Mouse (Mus musculus) forebrain, embryonic 11.5 days (tissue): ENCODE measurements around the gene Gpr63. TPM values are rescaled to one million over a fixed set of nuclear protein-coding genes. Genes with fewer than 3 reads are reported as not detected.

Experiments used
- ATAC-seq: fragments of 200-750 bp; cut with Nextera tagmentation; replicated peaks from 2 replicates; pipeline ENCODE4 v1.8.0; 2017; ENCODE audit warnings: moderate TSS enrichment; ENCODE audit not compliant: low FRiP score
- DNase-seq: peaks from one replicate; pipeline ENCODE4 v3.0.0-alpha.2; 2017; ENCODE audit warnings: low spot score
- H3K27ac ChIP-seq: fragments of 300-500 bp; sonication (generic); 2 replicates; pipeline ENCODE4 v1.5.1; 2014; ENCODE audit warnings: low read depth, low read length
- H3K27me3 ChIP-seq: fragments of 300-500 bp; sonication (generic); 2 replicates; pipeline ENCODE4 v1.6.1; 2014; ENCODE audit warnings: mild to moderate bottlenecking, low read length, mixed read lengths; ENCODE audit not compliant: control insufficient read depth, insufficient read depth
- H3K36me3 ChIP-seq: fragments of 300-500 bp; sonication (generic); 2 replicates; pipeline ENCODE4 v1.6.1; 2014; ENCODE audit warnings: mild to moderate bottlenecking, low read length, moderate library complexity, mixed read lengths; ENCODE audit not compliant: control insufficient read depth, insufficient read depth
- H3K4me1 ChIP-seq: fragments of 300-500 bp; sonication (generic); replicated peaks from 2 replicates; pipeline ENCODE4 v1.6.1; 2014; ENCODE audit warnings: low read length, mixed read lengths; ENCODE audit not compliant: control insufficient read depth, insufficient read depth
- H3K4me2 ChIP-seq: fragments of 300-500 bp; sonication (generic); 2 replicates; pipeline ENCODE4 v1.6.1; 2014; ENCODE audit warnings: low read depth, mild to moderate bottlenecking, low read length, moderate library complexity, mixed read lengths; ENCODE audit not compliant: severe bottlenecking
- H3K4me3 ChIP-seq: fragments of 300-500 bp; sonication (generic); 2 replicates; pipeline ENCODE4 v1.5.1; 2014; ENCODE audit warnings: low read depth, low read length
- H3K9ac ChIP-seq: fragments of 300-500 bp; sonication (generic); 2 replicates; pipeline ENCODE4 v1.6.1; 2014; ENCODE audit warnings: low read length
- H3K9me3 ChIP-seq: fragments of 300-500 bp; sonication (generic); 2 replicates; pipeline ENCODE4 v1.6.1; 2016; ENCODE audit warnings: low read length, mixed read lengths; ENCODE audit not compliant: control insufficient read depth
- WGBS: fragments of 180-500 bp; shearing (Covaris S2); extraction: QIAGEN DNeasy Blood & Tissue Kit; methylation state at CpG from one replicate; pipeline ENCODE4 v1.1.7; 2014; 5-methylcytosine and 5-hydroxymethylcytosine counted together
- polyA plus RNA-seq: library from polyadenylated mRNA; unstranded; fragments of >200 nt; fragmentation: Nextera tagmentation; extraction: Ambion mirVana; gene quantifications from 2 replicates; pipeline ENCODE4 v1.2.1, GENCODE M21; 2014

Gene Gpr63
- polyA plus RNA-seq: 4.0 and 4.3 TPM in 2 replicates

DNA sequence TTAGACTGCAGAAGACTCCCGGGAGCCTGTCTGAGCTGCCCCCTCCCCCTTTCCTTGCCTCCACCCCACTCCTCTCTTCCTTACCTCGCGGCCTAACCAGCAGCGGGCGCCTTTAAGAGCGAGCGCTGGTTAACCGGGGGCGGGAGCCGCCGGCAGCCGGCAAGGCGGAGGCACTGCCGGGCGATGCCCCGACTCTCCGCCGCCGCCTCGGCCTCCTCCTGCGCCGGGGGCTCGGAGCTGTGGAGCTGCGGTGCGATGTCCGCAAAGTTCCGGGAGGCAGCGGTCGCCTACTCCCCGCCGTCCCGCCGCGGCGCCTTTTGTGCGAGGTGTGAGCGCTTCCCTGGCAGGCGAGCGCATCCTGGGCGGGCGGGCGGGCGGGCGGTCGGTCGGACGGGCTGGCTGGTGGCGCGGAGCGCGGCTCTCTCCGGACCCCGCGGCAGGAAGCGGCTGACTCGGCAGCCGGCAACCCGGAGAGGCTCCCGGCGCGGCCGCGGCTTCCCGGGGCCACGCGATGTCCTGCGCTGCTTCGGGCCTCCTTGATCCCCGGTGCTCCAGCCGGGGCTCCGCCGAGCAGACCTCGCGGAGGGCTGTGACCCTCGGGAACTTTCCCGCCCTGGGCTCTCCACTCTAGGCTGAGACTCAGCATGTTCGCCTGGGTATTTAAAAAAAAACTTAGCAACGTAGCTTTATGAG lies at the start of gene Gpr63:
Gene Gpr63 (plus strand): TSS at position 109 of the 693 bp plus-strand sequence.
- peak; percentile 97 for ATAC-seq

DNA sequence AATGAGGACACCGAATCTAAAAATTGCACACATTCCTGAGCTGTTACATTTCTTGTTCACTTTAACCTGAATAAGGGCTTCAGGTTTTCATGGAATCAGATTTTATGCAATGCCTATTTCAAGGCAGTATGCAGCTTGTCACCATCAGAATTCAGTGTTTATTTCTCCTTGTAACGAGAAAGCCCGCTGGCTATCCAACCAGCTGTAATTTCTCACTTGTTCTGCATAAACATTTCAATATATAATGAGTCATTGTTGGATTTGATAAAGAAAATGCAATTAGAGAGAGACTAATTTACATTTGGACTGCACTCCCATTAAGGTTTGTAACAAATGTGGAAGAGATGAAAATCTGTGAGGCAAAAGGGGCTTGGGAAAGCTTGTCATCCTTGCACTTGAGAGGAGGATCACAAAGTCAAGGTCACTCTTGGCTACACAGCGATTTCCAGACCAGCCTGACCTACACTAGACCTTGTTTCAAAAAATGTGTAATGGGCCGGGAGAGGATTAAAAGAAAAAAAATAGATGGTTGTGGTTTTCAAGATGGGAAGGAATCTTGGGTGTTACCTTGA lies 46.1 kb upstream of the Gpr63 start:
- Histone ChIP-seq H3K27me3 (no peaks in the 10 kb centered on the region), H3K4me1 (no peaks in the 10 kb centered on the region; the same call in 1 of the 2 replicates), H3K4me3 (no peak overlapping the region), H3K27ac (no peak overlapping the region), H3K36me3 (no peaks in the 10 kb centered on the region), H3K9ac (no peak overlapping the region), H3K9me3 (no peaks in the 10 kb centered on the region), H3K4me2 (no peak overlapping the region)
- ATAC-seq: peak; percentile 44; the same call in 1 of the 2 replicates
- no peak for DNase-seq
- WGBS: 71% methylated on average over 5 of the region's 5 CpGs

More for the DNA sequence above, at the start of gene Gpr63:
- Histone ChIP-seq H3K9ac (peak within 1 kb of the TSS; percentile 95), H3K4me2 (peak within 1 kb of the TSS; percentile 63), H3K27me3 (no peaks in the 10 kb centered on the region), H3K36me3 (no peaks in the 10 kb centered on the region), H3K9me3 (no peaks in the 10 kb centered on the region), H3K4me1 (no peaks in the 10 kb centered on the region), H3K27ac (peak within 1 kb of the TSS; percentile 82), H3K4me3 (peak within 1 kb of the TSS; percentile 72)
- under 1% methylated on average over 75 of the region's 78 CpGs for WGBS
- peak; percentile 90 for DNase-seq

DNA sequence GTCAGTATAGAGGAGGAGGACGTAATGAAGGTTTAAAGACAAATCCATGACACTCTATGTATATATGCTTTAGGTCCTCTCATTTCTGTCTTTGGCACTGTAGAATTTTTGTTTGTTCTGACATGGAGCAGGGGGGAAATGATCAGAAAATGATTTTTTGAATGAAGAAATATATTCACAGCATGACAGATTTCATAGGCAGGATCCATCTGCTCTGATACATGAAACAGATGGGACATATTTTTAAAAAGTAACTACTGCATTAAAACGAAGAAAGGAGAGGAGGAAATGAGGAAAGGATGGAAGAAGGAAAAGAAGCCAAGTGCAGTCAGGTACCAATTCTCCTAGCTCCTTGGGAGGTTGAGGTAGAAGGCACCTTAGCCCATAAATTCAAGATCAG lies 41.5 kb upstream of the Gpr63 start:
- Histone ChIP-seq H3K4me2 (no peak overlapping the region), H3K4me1 (no peaks in the 10 kb centered on the region; the same call in 1 of the 2 replicates), H3K27me3 (no peaks in the 10 kb centered on the region), H3K4me3 (no peak overlapping the region), H3K36me3 (no peaks in the 10 kb centered on the region), H3K27ac (no peak overlapping the region), H3K9me3 (no peaks in the 10 kb centered on the region), H3K9ac (no peak overlapping the region)
- WGBS: 77% methylated on average over 2 of the region's 2 CpGs
- no peak for ATAC-seq
- DNase-seq: no peak

DNA sequence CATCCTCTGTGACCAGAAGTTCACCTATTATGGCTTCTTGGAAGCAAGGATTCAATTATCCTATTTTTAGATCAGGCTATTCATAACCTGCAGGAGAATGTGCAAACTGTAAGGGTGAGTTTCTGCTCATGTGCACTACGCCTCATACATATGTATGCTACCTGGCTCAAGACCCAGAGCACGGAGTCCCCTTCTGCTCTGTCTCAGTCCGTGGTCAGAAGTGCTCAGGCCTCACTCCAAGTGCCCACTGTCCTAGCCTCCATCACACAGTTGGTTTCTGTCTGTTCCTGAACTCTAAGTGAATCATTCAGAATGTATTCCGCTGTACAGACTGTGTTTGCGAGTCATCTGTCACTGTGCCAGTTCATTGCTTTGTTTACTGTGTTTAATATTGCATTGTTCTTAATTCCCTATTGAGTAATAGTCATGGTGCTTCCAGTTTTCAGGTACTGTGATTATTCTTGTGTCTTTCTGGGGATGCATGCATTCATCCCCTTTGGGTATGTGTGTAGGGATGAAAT lies 37.9 kb upstream of the Gpr63 start:
- WGBS: 92% methylated on average over 5 of the region's 5 CpGs
- no peaks in the 10 kb centered on the region for H3K36me3 ChIP-seq
- H3K4me3 ChIP-seq: no peak overlapping the region
- no peak overlapping the region for H3K4me2 ChIP-seq
- no peaks in the 10 kb centered on the region for H3K9me3 ChIP-seq
- H3K27ac ChIP-seq: no peak overlapping the region
- H3K9ac ChIP-seq: no peak overlapping the region
- DNase-seq: no peak
- no peaks in the 10 kb centered on the region for H3K27me3 ChIP-seq
- H3K4me1 ChIP-seq: no peaks in the 10 kb centered on the region
- no peak for ATAC-seq

DNA sequence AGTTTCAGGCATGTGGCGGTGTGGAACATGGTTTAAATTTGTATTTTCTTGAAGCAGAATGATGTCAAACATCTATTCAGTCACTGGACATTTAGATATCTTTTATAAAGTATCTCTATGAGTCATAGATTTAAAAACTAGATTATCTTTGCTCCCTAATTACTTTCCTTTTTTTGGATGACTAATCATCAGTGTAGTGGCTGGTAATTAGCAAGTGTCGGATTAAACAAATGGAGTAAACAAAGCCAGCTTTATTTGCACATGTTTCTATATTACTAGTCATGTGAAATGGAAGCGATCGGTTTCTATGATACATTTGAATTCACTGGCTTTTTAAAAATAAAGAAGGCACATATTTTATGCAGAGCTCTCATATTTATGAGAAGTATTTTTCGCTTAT lies 37.3 kb upstream of the Gpr63 start:
- no peak for DNase-seq
- 83% methylated on average over 5 of the region's 5 CpGs for WGBS

DNA sequence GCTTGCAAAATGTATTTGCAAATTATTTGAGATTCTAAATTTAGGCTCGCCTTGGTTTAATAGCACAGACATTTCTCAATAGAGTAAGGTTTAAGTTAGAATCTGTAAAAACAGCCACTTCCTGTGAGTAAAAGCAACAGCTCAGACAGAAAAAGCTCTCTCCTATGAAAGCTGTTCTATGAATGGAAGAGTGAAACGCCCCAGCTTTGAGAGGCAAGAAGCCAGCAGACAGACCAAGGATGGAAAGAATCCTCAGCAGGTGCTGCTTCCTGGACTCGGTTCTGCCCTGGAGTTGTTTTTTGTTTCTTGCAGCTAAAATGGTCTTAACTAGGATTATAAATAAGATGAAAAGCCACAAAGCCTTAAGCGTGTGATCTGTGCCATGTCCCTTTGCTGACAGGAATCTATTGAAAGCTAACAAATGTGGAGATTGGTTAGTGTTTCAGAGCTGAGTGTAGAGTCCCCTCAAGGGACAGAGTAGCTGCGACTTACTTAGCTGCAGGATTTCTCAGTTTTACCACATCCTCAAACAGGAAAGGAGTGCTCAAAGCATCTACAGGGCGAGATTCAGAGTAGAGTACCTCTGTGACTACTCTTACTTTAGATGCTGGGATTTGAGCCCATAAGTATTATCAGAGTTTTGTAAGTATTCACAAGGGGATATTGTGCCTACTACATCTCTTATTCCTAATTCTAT lies 23.3 kb upstream of the Gpr63 start:
- Histone ChIP-seq H3K9ac (no peak overlapping the region), H3K4me1 (no peaks in the 10 kb centered on the region), H3K36me3 (no peaks in the 10 kb centered on the region), H3K4me2 (no peak overlapping the region), H3K9me3 (no peaks in the 10 kb centered on the region), H3K27me3 (no peaks in the 10 kb centered on the region), H3K4me3 (no peak overlapping the region), H3K27ac (no peak overlapping the region)
- ATAC-seq (no peak), DNase-seq (no peak)
- 45% methylated on average over 6 of the region's 6 CpGs for WGBS

More for the DNA sequence above, 37.3 kb upstream of the Gpr63 start:
- Histone ChIP-seq H3K4me3 (no peak overlapping the region), H3K9ac (no peak overlapping the region), H3K4me2 (no peak overlapping the region), H3K9me3 (no peaks in the 10 kb centered on the region), H3K4me1 (no peaks in the 10 kb centered on the region), H3K27ac (no peak overlapping the region), H3K36me3 (no peaks in the 10 kb centered on the region), H3K27me3 (no peaks in the 10 kb centered on the region)
- no peak for ATAC-seq

DNA sequence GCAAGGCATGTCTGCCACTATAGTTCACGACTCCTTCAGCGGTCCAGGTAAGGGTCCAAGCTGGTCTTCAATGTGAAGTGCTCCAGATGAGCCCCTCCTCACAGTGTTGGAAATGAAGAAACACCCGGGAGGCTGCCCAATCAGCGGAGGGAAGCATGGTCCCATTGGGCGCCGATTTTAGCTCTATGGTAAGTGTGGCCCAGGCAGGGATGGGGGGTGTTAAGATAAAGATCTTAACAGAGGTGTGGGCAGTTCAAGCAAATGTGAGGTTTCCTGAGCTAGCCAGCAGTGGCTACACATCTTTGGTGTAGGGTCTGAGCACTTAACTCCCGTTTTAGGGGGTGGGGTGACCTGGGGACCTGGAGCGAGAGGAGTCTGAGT lies 299 bp upstream of the Gpr63 start:
- peak overlapping the region; percentile 95 for H3K9ac ChIP-seq
- no peaks in the 10 kb centered on the region for H3K9me3 ChIP-seq
- DNase-seq: no peak
- no peak overlapping the region for H3K27ac ChIP-seq
- peak; percentile 63; the same call in 1 of the 2 replicates for ATAC-seq
- peak overlapping the region; percentile 72 for H3K4me3 ChIP-seq
- H3K4me1 ChIP-seq: no peaks in the 10 kb centered on the region
- no peaks in the 10 kb centered on the region for H3K36me3 ChIP-seq
- H3K4me2 ChIP-seq: peak overlapping the region; percentile 63
- H3K27me3 ChIP-seq: no peaks in the 10 kb centered on the region
- 6% methylated on average over 8 of the region's 8 CpGs for WGBS

DNA sequence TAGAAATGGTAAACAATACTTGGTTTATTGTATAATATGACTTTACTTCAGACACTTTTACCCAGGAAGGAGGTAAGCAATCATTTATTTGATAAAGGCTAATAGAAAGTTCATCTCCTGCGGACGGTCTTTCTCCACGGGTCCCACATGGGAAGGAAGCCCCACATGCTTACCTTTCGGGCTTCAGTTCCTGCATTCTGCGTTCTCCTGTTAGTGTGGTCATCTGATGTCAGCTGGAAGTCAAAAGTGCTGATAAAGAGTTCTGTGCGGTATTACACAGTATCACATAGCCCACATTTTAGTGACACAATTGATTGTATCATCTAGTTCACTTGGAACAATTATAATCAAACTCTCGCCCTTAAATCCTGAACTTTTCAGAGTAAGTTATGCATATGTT lies 1.0 kb downstream of the Gpr63 start:
- DNase-seq: no peak
- Histone ChIP-seq H3K36me3 (no peaks in the 10 kb centered on the region), H3K4me2 (peak overlapping the region; percentile 63), H3K27me3 (no peaks in the 10 kb centered on the region), H3K4me1 (no peaks in the 10 kb centered on the region), H3K9ac (peak overlapping the region; percentile 95), H3K4me3 (peak overlapping the region; percentile 72), H3K27ac (no peak overlapping the region), H3K9me3 (no peaks in the 10 kb centered on the region)
- 19% methylated on average over 7 of the region's 7 CpGs for WGBS
- ATAC-seq: no peak
